Comparison of ENCODE assay signal across 18 mouse cellular contexts in genomic region chr15:101295106-101295505, GRCm38 (mm10). TPM values are rescaled to one million over a fixed set of nuclear protein-coding genes. Genes with fewer than 3 reads are reported as not detected.
DNase-seq lines count a peak whose midpoint lies in the region; ATAC-seq and TF ChIP-seq lines count a peak whose summit lies in the region.
"Had no signal": no experiment of that assay in that cellular context is flagged by ENCODE, and none has a peak within 500 bp of the region (broad histone marks: within the 10 kb centered on the region; RNA-seq: fewer than 3 reads in every experiment).

No protein-coding gene starts in this region.

- ATAC-seq in limb, embryonic 13.5 days (ENCODE audit: low FRiP score, low read depth): no peak
- peak; percentile 18; the same call in 1 of the 2 replicates for ATAC-seq in stomach, embryonic 16.5 days (ENCODE audit: insufficient read depth, low FRiP score)
- ATAC-seq in forebrain, embryonic 16.5 days: no peak
- ATAC-seq: Patski had no signal

- H3K9me3 ChIP-seq in limb, embryonic 13.5 days: no peaks in the 10 kb centered on the region
- no peaks in the 10 kb centered on the region for H3K9me3 ChIP-seq in stomach, embryonic 16.5 days (replicated peaks; ENCODE audit: control insufficient read depth, low read length)
- no peaks in the 10 kb centered on the region for H3K9me3 ChIP-seq in forebrain, embryonic 16.5 days (ENCODE audit: control insufficient read depth, low read length)
- H3K9me3 ChIP-seq: embryonic facial prominence, embryonic 12.5 days; hindbrain, embryonic 12.5 days; liver, embryonic 15.5 days; midbrain, embryonic 10.5 days had no signal

- peak overlapping the region; percentile 9; the same call in 1 of the 2 replicates for H3K9ac ChIP-seq in limb, embryonic 13.5 days
- no peak overlapping the region for H3K9ac ChIP-seq in stomach, embryonic 16.5 days (ENCODE audit: low read length)
- no peak overlapping the region for H3K9ac ChIP-seq in forebrain, embryonic 16.5 days (replicated peaks; ENCODE audit: low read depth, low read length)
- H3K9ac ChIP-seq: embryonic facial prominence, embryonic 12.5 days; hindbrain, embryonic 12.5 days; liver, embryonic 15.5 days had no signal

- DNase-seq in gastrocnemius, adult 2 months: no peak
- no peak for DNase-seq in gastrocnemius, adult 18-20 months (ENCODE audit: low spot score)
- DNase-seq in kidney, postnatal 4 days: peak; percentile 70 to 81
- DNase-seq in kidney, postnatal 36 days: no peak
- DNase-seq in layer of hippocampus, postnatal 36 days: no peak
- DNase-seq: cerebellum, postnatal 10 days; layer of hippocampus, adult 9-11 months; thymus, adult 2 months had no signal

- peaks cover 40% of the 10 kb centered on the region for H3K4me1 ChIP-seq in limb, embryonic 13.5 days
- peaks cover 27% of the 10 kb centered on the region for H3K4me1 ChIP-seq in stomach, embryonic 16.5 days (ENCODE audit: control insufficient read depth, insufficient read depth, low read length)
- H3K4me1 ChIP-seq in forebrain, embryonic 16.5 days (replicated peaks; ENCODE audit: control insufficient read depth, insufficient read depth, low read length): no peaks in the 10 kb centered on the region

- peaks cover 24% of the 10 kb centered on the region for H3K36me3 ChIP-seq in limb, embryonic 13.5 days
- H3K36me3 ChIP-seq in stomach, embryonic 16.5 days (ENCODE audit: control insufficient read depth, insufficient read depth, low read length): no peaks in the 10 kb centered on the region
- H3K36me3 ChIP-seq in forebrain, embryonic 16.5 days (ENCODE audit: control insufficient read depth, insufficient read depth): 0 out of 2 replicates have a peak, but pooled peaks cover 5% of the 10 kb centered on the region

- H3K27me3 ChIP-seq in limb, embryonic 13.5 days: no peaks in the 10 kb centered on the region
- H3K27me3 ChIP-seq in stomach, embryonic 16.5 days (ENCODE audit: control insufficient read depth, insufficient read depth, low read length): no peaks in the 10 kb centered on the region
- no peaks in the 10 kb centered on the region for H3K27me3 ChIP-seq in forebrain, embryonic 16.5 days (replicated peaks; ENCODE audit: control insufficient read depth, insufficient read depth, low read length)
- H3K27me3 ChIP-seq: embryonic facial prominence, embryonic 12.5 days; hindbrain, embryonic 12.5 days; liver, embryonic 15.5 days; Patski had no signal

- no peak overlapping the region for H3K4me3 ChIP-seq in gastrocnemius, adult 2 months
- no peak overlapping the region for H3K4me3 ChIP-seq in limb, embryonic 13.5 days
- H3K4me3 ChIP-seq in stomach, embryonic 16.5 days (replicated peaks; ENCODE audit: low read length): 0 out of 2 replicates have a peak overlapping the region, but pooled peaks have one; percentile 31
- H3K4me3 ChIP-seq in forebrain, embryonic 16.5 days (replicated peaks; ENCODE audit: low read length): no peak overlapping the region
- H3K4me3 ChIP-seq: embryonic facial prominence, embryonic 12.5 days; hindbrain, embryonic 12.5 days; liver, embryonic 15.5 days; midbrain, embryonic 10.5 days had no signal

- WGBS in limb, embryonic 13.5 days: 73% methylated on average over 7 of the region's 7 CpGs
- 54% methylated on average over 7 of the region's 7 CpGs for whole genome bisulfite sequencing in stomach, embryonic 16.5 days
- 82% methylated on average over 7 of the region's 7 CpGs for WGBS in forebrain, embryonic 16.5 days

- no peak overlapping the region for H3K4me2 ChIP-seq in limb, embryonic 13.5 days (replicated peaks)
- H3K4me2 ChIP-seq in stomach, embryonic 16.5 days (ENCODE audit: low read depth, low read length): peak overlapping the region; percentile 45
- no peak overlapping the region for H3K4me2 ChIP-seq in forebrain, embryonic 16.5 days (ENCODE audit: low read length)
- H3K4me2 ChIP-seq: embryonic facial prominence, embryonic 12.5 days; hindbrain, embryonic 12.5 days; liver, embryonic 15.5 days had no signal

- intact Hi-C loops in gastrocnemius, adult 2 months (cut with DNase I): no loop called here

- no peak for TF ChIP-seq CTCF in gastrocnemius, adult 2 months (IDR thresholded peaks at IDR 0.05)

- H3K27ac ChIP-seq in gastrocnemius, adult 2 months: peak overlapping the region; percentile 31; the same call in 1 of the 2 replicates
- no peak overlapping the region for H3K27ac ChIP-seq in limb, embryonic 13.5 days
- H3K27ac ChIP-seq in stomach, embryonic 16.5 days (ENCODE audit: low read length): peak overlapping the region; percentile 73
- H3K27ac ChIP-seq in forebrain, embryonic 16.5 days (ENCODE audit: low read length): no peak overlapping the region
- H3K27ac ChIP-seq: embryonic facial prominence, embryonic 12.5 days; hindbrain, embryonic 12.5 days; liver, embryonic 15.5 days; midbrain, embryonic 10.5 days had no signal

RNA-seq across cellular contexts. Expression of gene 6030408B16Rik, which starts 2.1 kb away (rescaled TPM):
- under 1 TPM; 0.20 to 0.36 TPM for total RNA-seq in gastrocnemius, adult 2 months (2021)
- under 1 TPM; 0.26 to 0.27 TPM for total RNA-seq in gastrocnemius, adult 18-20 months (2021)
- 1.5 and 1.9 TPM in 2 replicates for polyA plus RNA-seq in limb, embryonic 13.5 days (2015; fragmentation: Nextera tagmentation; extraction: Ambion mirVana)
- 9.4 and 9.5 TPM in 2 replicates for polyA plus RNA-seq in stomach, embryonic 16.5 days (2015; fragmentation: Nextera tagmentation; extraction: Ambion mirVana)
- polyA plus RNA-seq in forebrain, embryonic 16.5 days (2015; fragmentation: Nextera tagmentation; extraction: Ambion mirVana): 0.29 and 0.30 TPM in 2 replicates
- under 1 TPM; 0.20 to 0.30 TPM for total RNA-seq in layer of hippocampus, postnatal 36 days (2021)
- total RNA-seq: gastrocnemius, adult 8-10 months; left cerebral cortex, postnatal 25 days had no signal
- polyA plus RNA-seq: Patski had no signal

RNA-seq across cellular contexts. Expression of gene Atg101, which starts 11.0 kb away (rescaled TPM):
- 10 to 100 TPM; 23.7 to 32.4 TPM for total RNA-seq in gastrocnemius, adult 2 months (2021)
- 10 to 100 TPM; 25.0 to 31.3 TPM for total RNA-seq in gastrocnemius, adult 18-20 months (2021)
- polyA plus RNA-seq in limb, embryonic 13.5 days (2015; fragmentation: Nextera tagmentation; extraction: Ambion mirVana): 64.1 and 70.4 TPM in 2 replicates
- 66.9 and 67.0 TPM in 2 replicates for polyA plus RNA-seq in stomach, embryonic 16.5 days (2015; fragmentation: Nextera tagmentation; extraction: Ambion mirVana)
- 87.4 and 92.4 TPM in 2 replicates for polyA plus RNA-seq in forebrain, embryonic 16.5 days (2015; fragmentation: Nextera tagmentation; extraction: Ambion mirVana)
- 10 to 100 TPM; 48.8 to 49.5 TPM for total RNA-seq in layer of hippocampus, postnatal 36 days (2021)

RNA-seq across cellular contexts. Expression of gene Nr4a1, which starts 41.0 kb away (rescaled TPM):
- total RNA-seq in gastrocnemius, adult 2 months (2021): 100 to 1,000 TPM; 143 to 146 TPM
- 100 to 1,000 TPM; 206 to 234 TPM for total RNA-seq in gastrocnemius, adult 18-20 months (2021)
- 10.0 and 10.3 TPM in 2 replicates for polyA plus RNA-seq in limb, embryonic 13.5 days (2015; fragmentation: Nextera tagmentation; extraction: Ambion mirVana)
- polyA plus RNA-seq in stomach, embryonic 16.5 days (2015; fragmentation: Nextera tagmentation; extraction: Ambion mirVana): 12.9 and 13.3 TPM in 2 replicates
- 4.5 TPM in 2 replicates for polyA plus RNA-seq in forebrain, embryonic 16.5 days (2015; fragmentation: Nextera tagmentation; extraction: Ambion mirVana)
- 10 to 100 TPM; 53.8 to 63.8 TPM for total RNA-seq in layer of hippocampus, postnatal 36 days (2021)

Comparison
In these comparisons a context has a peak if more than half of its experiments do, and no peak if none do; other contexts are left out.
1. DNase-seq: peak in kidney, postnatal 4 days (2 of 2); none in gastrocnemius, adult 2 months (single experiment), gastrocnemius, adult 18-20 months (single experiment), kidney, postnatal 36 days (0 of 2) and layer of hippocampus, postnatal 36 days (0 of 2).
2. H3K27ac ChIP-seq: peak in gastrocnemius, adult 2 months (single experiment) and stomach, embryonic 16.5 days (single experiment); none in limb, embryonic 13.5 days (single experiment) and forebrain, embryonic 16.5 days (single experiment).